ENCODE assay signal across 13 mouse cellular contexts in the genomic region with DNA sequence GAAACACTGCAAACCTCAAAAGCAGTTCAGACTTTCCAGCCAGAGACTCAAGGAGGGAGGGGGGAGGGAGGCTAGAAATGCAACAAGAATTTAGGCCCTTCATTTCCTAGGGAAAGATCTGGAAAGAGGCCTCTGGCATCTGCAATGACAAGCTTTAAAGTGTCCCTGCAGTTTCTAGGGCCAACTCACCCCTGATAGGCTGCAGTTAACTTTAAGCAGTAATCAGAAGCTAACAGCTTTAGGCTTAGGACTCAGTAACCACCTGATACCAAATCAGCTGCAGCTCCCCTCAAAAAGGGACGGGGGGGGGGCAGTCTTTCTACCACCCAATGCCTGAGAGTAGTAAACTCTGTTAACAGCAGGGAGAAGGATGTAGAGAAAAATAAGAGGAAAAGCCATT.
DNase-seq lines count a peak whose midpoint lies in the region; ATAC-seq lines count a peak whose summit lies in the region.
"Had no signal": no experiment of that assay in that cellular context is flagged by ENCODE, and none has a peak within 500 bp of the region (broad histone marks: within the 10 kb centered on the region; RNA-seq: fewer than 3 reads in every experiment).

No protein-coding gene starts in this region.

- no peaks in the 10 kb centered on the region for H3K36me3 ChIP-seq in forebrain, embryonic 12.5 days (replicated peaks)
- no peaks in the 10 kb centered on the region for H3K36me3 ChIP-seq in forebrain, embryonic 14.5 days (ENCODE audit: control insufficient read depth, insufficient read depth, low read length)
- no peaks in the 10 kb centered on the region for H3K36me3 ChIP-seq in midbrain, embryonic 10.5 days
- no peaks in the 10 kb centered on the region for H3K36me3 ChIP-seq in midbrain, embryonic 13.5 days
- no peaks in the 10 kb centered on the region for H3K36me3 ChIP-seq in limb, embryonic 12.5 days
- no peaks in the 10 kb centered on the region for H3K36me3 ChIP-seq in intestine, embryonic 15.5 days
- H3K36me3 ChIP-seq: hindbrain, embryonic 15.5 days; neural tube, embryonic 12.5 days had no signal

- H3K9ac ChIP-seq in forebrain, embryonic 12.5 days, result no peak overlapping the region
- H3K9ac ChIP-seq in forebrain, embryonic 14.5 days (ENCODE audit: low read length), result no peak overlapping the region
- no peak overlapping the region for H3K9ac ChIP-seq in midbrain, embryonic 13.5 days (replicated peaks)
- no peak overlapping the region for H3K9ac ChIP-seq in limb, embryonic 12.5 days (replicated peaks)
- no peak overlapping the region for H3K9ac ChIP-seq in intestine, embryonic 15.5 days
- H3K9ac ChIP-seq: hindbrain, embryonic 15.5 days; neural tube, embryonic 12.5 days had no signal

- no peak overlapping the region for H3K4me2 ChIP-seq in forebrain, embryonic 12.5 days
- H3K4me2 ChIP-seq in forebrain, embryonic 14.5 days (ENCODE audit: low read length), result no peak overlapping the region
- no peak overlapping the region for H3K4me2 ChIP-seq in midbrain, embryonic 13.5 days (replicated peaks)
- H3K4me2 ChIP-seq in limb, embryonic 12.5 days, result 0 out of 2 replicates have a peak overlapping the region, but pooled peaks have one; percentile 4
- no peak overlapping the region for H3K4me2 ChIP-seq in intestine, embryonic 15.5 days (replicated peaks)
- H3K4me2 ChIP-seq: hindbrain, embryonic 15.5 days; neural tube, embryonic 12.5 days had no signal

- 5% methylated on average over 1 of the region's 1 CpGs for WGBS in forebrain, embryonic 12.5 days
- WGBS in forebrain, embryonic 14.5 days, result 3% methylated on average over 1 of the region's 1 CpGs
- 0% methylated on average over 1 of the region's 1 CpGs for WGBS in midbrain, embryonic 10.5 days
- WGBS in midbrain, embryonic 13.5 days, result 5% methylated on average over 1 of the region's 1 CpGs
- 4% methylated on average over 1 of the region's 1 CpGs for WGBS in limb, embryonic 12.5 days
- WGBS in intestine, embryonic 15.5 days, result 14% methylated on average over 1 of the region's 1 CpGs

- H3K4me3 ChIP-seq in forebrain, embryonic 12.5 days (replicated peaks), result no peak overlapping the region
- no peak overlapping the region for H3K4me3 ChIP-seq in forebrain, embryonic 14.5 days (ENCODE audit: low read depth, low read length)
- no peak overlapping the region for H3K4me3 ChIP-seq in midbrain, embryonic 10.5 days
- no peak overlapping the region for H3K4me3 ChIP-seq in midbrain, embryonic 13.5 days (replicated peaks)
- no peak overlapping the region for H3K4me3 ChIP-seq in limb, embryonic 12.5 days (replicated peaks)
- H3K4me3 ChIP-seq in intestine, embryonic 15.5 days (replicated peaks), result no peak overlapping the region
- H3K4me3 ChIP-seq: hindbrain, embryonic 15.5 days; neural tube, embryonic 12.5 days had no signal

- H3K9me3 ChIP-seq in forebrain, embryonic 12.5 days, result no peaks in the 10 kb centered on the region
- no peaks in the 10 kb centered on the region for H3K9me3 ChIP-seq in forebrain, embryonic 14.5 days (replicated peaks; ENCODE audit: control insufficient read depth, low read length)
- no peaks in the 10 kb centered on the region for H3K9me3 ChIP-seq in midbrain, embryonic 10.5 days (replicated peaks)
- no peaks in the 10 kb centered on the region for H3K9me3 ChIP-seq in midbrain, embryonic 13.5 days
- H3K9me3 ChIP-seq in limb, embryonic 12.5 days, result no peaks in the 10 kb centered on the region
- no peaks in the 10 kb centered on the region for H3K9me3 ChIP-seq in intestine, embryonic 15.5 days
- H3K9me3 ChIP-seq: hindbrain, embryonic 15.5 days; neural tube, embryonic 12.5 days had no signal

- H3K27ac ChIP-seq in forebrain, embryonic 12.5 days, result 0 out of 2 replicates have a peak overlapping the region, but pooled peaks have one; percentile 36
- H3K27ac ChIP-seq in forebrain, embryonic 14.5 days (ENCODE audit: low read depth, low read length), result no peak overlapping the region
- H3K27ac ChIP-seq in midbrain, embryonic 10.5 days (replicated peaks), result peak overlapping the region; percentile 72
- H3K27ac ChIP-seq in midbrain, embryonic 13.5 days, result no peak overlapping the region
- 0 out of 2 replicates have a peak overlapping the region, but pooled peaks have one; percentile 20 for H3K27ac ChIP-seq in limb, embryonic 12.5 days
- no peak overlapping the region for H3K27ac ChIP-seq in intestine, embryonic 15.5 days
- H3K27ac ChIP-seq: kidney, postnatal 0 days; neural tube, embryonic 12.5 days had no signal

- peaks cover 76% of the 10 kb centered on the region for H3K4me1 ChIP-seq in forebrain, embryonic 12.5 days
- peaks cover 25% of the 10 kb centered on the region for H3K4me1 ChIP-seq in forebrain, embryonic 14.5 days (ENCODE audit: control insufficient read depth, insufficient read depth, low read length)
- H3K4me1 ChIP-seq in midbrain, embryonic 10.5 days, result peaks cover 94% of the 10 kb centered on the region
- peaks cover 78% of the 10 kb centered on the region for H3K4me1 ChIP-seq in midbrain, embryonic 13.5 days (replicated peaks)
- H3K4me1 ChIP-seq in limb, embryonic 12.5 days (replicated peaks), result peaks cover 70% of the 10 kb centered on the region
- peaks cover 26% of the 10 kb centered on the region for H3K4me1 ChIP-seq in intestine, embryonic 15.5 days (replicated peaks)

- peaks cover 96% of the 10 kb centered on the region for H3K27me3 ChIP-seq in forebrain, embryonic 12.5 days
- H3K27me3 ChIP-seq in forebrain, embryonic 14.5 days (replicated peaks; ENCODE audit: control insufficient read depth, insufficient read depth, low read length), result no peaks in the 10 kb centered on the region; the same call in 1 of the 2 replicates
- peaks cover 100% of the 10 kb centered on the region for H3K27me3 ChIP-seq in midbrain, embryonic 10.5 days (ENCODE audit: low read depth, poor library complexity, severe bottlenecking)
- peaks cover 82% of the 10 kb centered on the region for H3K27me3 ChIP-seq in midbrain, embryonic 13.5 days
- peaks cover 98% of the 10 kb centered on the region for H3K27me3 ChIP-seq in limb, embryonic 12.5 days
- peaks cover 29% of the 10 kb centered on the region for H3K27me3 ChIP-seq in intestine, embryonic 15.5 days (replicated peaks)

- ATAC-seq in forebrain, embryonic 12.5 days (ENCODE audit: low FRiP score), result no peak
- ATAC-seq in forebrain, embryonic 14.5 days, result no peak
- no peak for ATAC-seq in midbrain, embryonic 13.5 days
- no peak for ATAC-seq in limb, embryonic 12.5 days (ENCODE audit: insufficient number of reproducible peaks, insufficient read depth, low FRiP score, low TSS enrichment, low read depth)
- peak; percentile 58 for ATAC-seq in megakaryocyte-erythroid progenitor cell, adult 5-6 weeks (replicated peaks; ENCODE audit: low FRiP score, low TSS enrichment, poor library complexity, severe bottlenecking)
- ATAC-seq in intestine, embryonic 15.5 days, result no peak
- ATAC-seq: forebrain, embryonic 16.5 days had no signal

- no peak for DNase-seq in forebrain, embryonic 14.5 days (ENCODE audit: low spot score)
- DNase-seq in midbrain, embryonic 10.5 days (ENCODE audit: low spot score), result no peak
- no peak for DNase-seq in layer of hippocampus, postnatal 14 days (ENCODE audit: low spot score in 2 of 2)
- DNase-seq: cerebellum, postnatal 36 days had no signal

Comparison
In these comparisons a context has a peak if more than half of its experiments do, and no peak if none do; other contexts are left out.
1. H3K27ac ChIP-seq: peak in forebrain, embryonic 12.5 days (single experiment), midbrain, embryonic 10.5 days (single experiment) and limb, embryonic 12.5 days (single experiment); none in forebrain, embryonic 14.5 days (single experiment), midbrain, embryonic 13.5 days (single experiment) and intestine, embryonic 15.5 days (single experiment).